In genomic region chr2:93045818-93046508, GRCm38 (mm10) we compare ENCODE assay signal across 8 mouse cellular contexts. TPM values are rescaled to one million over a fixed set of nuclear protein-coding genes. Genes with fewer than 3 reads are reported as not detected.
DNase-seq lines count a peak whose midpoint lies in the region; ATAC-seq and TF ChIP-seq lines count a peak whose summit lies in the region.

Gene Prdm11 (minus strand): TSS chr2:93046167.

- no peak for TF ChIP-seq CTCF in kidney, adult 2 months (conservative IDR thresholded peaks at IDR 0.05; ENCODE audit: insufficient read depth, insufficient read length, low read depth, low read length)

- no peaks in the 10 kb centered on the region for H3K9me3 ChIP-seq in forebrain, embryonic 10.5 days
- no peaks in the 10 kb centered on the region for H3K9me3 ChIP-seq in intestine, embryonic 16.5 days (ENCODE audit: control insufficient read depth, low read length)
- no peaks in the 10 kb centered on the region for H3K9me3 ChIP-seq in liver, embryonic 11.5 days (ENCODE audit: control insufficient read depth, low read length)
- H3K9me3 ChIP-seq in neural tube, embryonic 12.5 days: no peaks in the 10 kb centered on the region

- peak within 1 kb of the TSS; percentile 74 for H3K27ac ChIP-seq in kidney, adult 2 months (ENCODE audit: insufficient read depth, low read depth, low read length)
- H3K27ac ChIP-seq in forebrain, embryonic 10.5 days: peak within 1 kb of the TSS; percentile 98
- peak within 1 kb of the TSS; percentile 93 for H3K27ac ChIP-seq in intestine, embryonic 16.5 days (ENCODE audit: low read length)
- H3K27ac ChIP-seq in liver, embryonic 11.5 days (ENCODE audit: low read depth, low read length): peak within 1 kb of the TSS; percentile 93
- peak within 1 kb of the TSS; percentile 86 for H3K27ac ChIP-seq in neural tube, embryonic 12.5 days

- H3K36me3 ChIP-seq in kidney, adult 2 months (ENCODE audit: control insufficient read depth, insufficient read depth, low read length): no peaks in the 10 kb centered on the region
- no peaks in the 10 kb centered on the region for H3K36me3 ChIP-seq in forebrain, embryonic 10.5 days (replicated peaks)
- H3K36me3 ChIP-seq in intestine, embryonic 16.5 days (ENCODE audit: control insufficient read depth, insufficient read depth, low read length): no peaks in the 10 kb centered on the region
- H3K36me3 ChIP-seq in liver, embryonic 11.5 days (ENCODE audit: control insufficient read depth, insufficient read depth, low read length): no peaks in the 10 kb centered on the region
- no peaks in the 10 kb centered on the region for H3K36me3 ChIP-seq in neural tube, embryonic 12.5 days

- peak within 1 kb of the TSS; percentile 93 for H3K4me2 ChIP-seq in intestine, embryonic 16.5 days (ENCODE audit: low read depth, low read length)
- peak within 1 kb of the TSS; percentile 92 for H3K4me2 ChIP-seq in liver, embryonic 11.5 days
- peak within 1 kb of the TSS; percentile 79 for H3K4me2 ChIP-seq in neural tube, embryonic 12.5 days (replicated peaks)

- ATAC-seq in intestine, embryonic 16.5 days: peak; percentile 36
- peak; percentile 21 for ATAC-seq in liver, embryonic 11.5 days (replicated peaks; ENCODE audit: low FRiP score)
- peak; percentile 43 for ATAC-seq in neural tube, embryonic 12.5 days (ENCODE audit: low FRiP score, low read depth)

- H3K9ac ChIP-seq in intestine, embryonic 16.5 days (ENCODE audit: low read depth, low read length): peak within 1 kb of the TSS; percentile 99
- peak within 1 kb of the TSS; percentile 98 for H3K9ac ChIP-seq in liver, embryonic 11.5 days (ENCODE audit: low read depth, low read length)
- peak within 1 kb of the TSS; percentile 94 for H3K9ac ChIP-seq in neural tube, embryonic 12.5 days

- WGBS in kidney, adult 2 months: 1% methylated on average over 90 of the region's 90 CpGs
- under 1% methylated on average over 90 of the region's 90 CpGs for WGBS in forebrain, embryonic 10.5 days
- under 1% methylated on average over 90 of the region's 90 CpGs for WGBS in intestine, embryonic 16.5 days
- WGBS in liver, embryonic 11.5 days: under 1% methylated on average over 90 of the region's 90 CpGs
- WGBS in neural tube, embryonic 12.5 days: under 1% methylated on average over 82 of the region's 90 CpGs

- H3K4me3 ChIP-seq in kidney, adult 2 months (ENCODE audit: insufficient read depth, low read depth, low read length): peak within 1 kb of the TSS; percentile 86
- H3K4me3 ChIP-seq in forebrain, embryonic 10.5 days: peak within 1 kb of the TSS; percentile 80
- H3K4me3 ChIP-seq in intestine, embryonic 16.5 days (ENCODE audit: low read length): peak within 1 kb of the TSS; percentile 89
- peak within 1 kb of the TSS; percentile 92 for H3K4me3 ChIP-seq in liver, embryonic 11.5 days (ENCODE audit: low read depth, low read length)
- peak within 1 kb of the TSS; percentile 89 for H3K4me3 ChIP-seq in neural tube, embryonic 12.5 days

- TF ChIP-seq POLR2A in kidney, adult 2 months (IDR thresholded peaks at IDR 0.05; ENCODE audit: low read depth, low read length): no peak

- peaks cover 6% of the 10 kb centered on the region; the same call in 1 of the 2 replicates for H3K4me1 ChIP-seq in kidney, adult 2 months (ENCODE audit: control insufficient read depth, insufficient read depth, low read length)
- H3K4me1 ChIP-seq in forebrain, embryonic 10.5 days: peaks cover 48% of the 10 kb centered on the region
- H3K4me1 ChIP-seq in intestine, embryonic 16.5 days (ENCODE audit: control insufficient read depth, insufficient read depth, low read length): peaks cover 38% of the 10 kb centered on the region
- H3K4me1 ChIP-seq in liver, embryonic 11.5 days (replicated peaks; ENCODE audit: control insufficient read depth, insufficient read depth, low read length): peaks cover 33% of the 10 kb centered on the region
- peaks cover 17% of the 10 kb centered on the region for H3K4me1 ChIP-seq in neural tube, embryonic 12.5 days

- no peak for DNase-seq in kidney, adult 2 months
- DNase-seq in kidney, postnatal 36 days: no peak
- peak; percentile 61 for DNase-seq in NIH3T3 (ENCODE audit: low read depth)
- DNase-seq in forebrain, embryonic 10.5 days (ENCODE audit: extremely low spot score, low spot score): peak; percentile 66
- peak; percentile 75 for DNase-seq in liver, embryonic 11.5 days (ENCODE audit: low spot score)
- DNase-seq in frontal cortex, postnatal 25 days (ENCODE audit: low spot score in 2 of 2): no peak

- H3K27me3 ChIP-seq in kidney, adult 2 months (replicated peaks; ENCODE audit: control insufficient read depth, insufficient read depth, low read length): no peaks in the 10 kb centered on the region
- H3K27me3 ChIP-seq in forebrain, embryonic 10.5 days (ENCODE audit: poor library complexity, severe bottlenecking): peaks cover 35% of the 10 kb centered on the region
- no peaks in the 10 kb centered on the region for H3K27me3 ChIP-seq in intestine, embryonic 16.5 days (replicated peaks; ENCODE audit: control insufficient read depth, insufficient read depth, low read length)
- H3K27me3 ChIP-seq in liver, embryonic 11.5 days (replicated peaks; ENCODE audit: control insufficient read depth, insufficient read depth, low read length): no peaks in the 10 kb centered on the region
- peaks cover 6% of the 10 kb centered on the region; the same call in 1 of the 2 replicates for H3K27me3 ChIP-seq in neural tube, embryonic 12.5 days (replicated peaks)

RNA-seq across cellular contexts. Expression of gene Prdm11, which starts in this region (rescaled TPM):
- 3.6 and 4.4 TPM in 2 replicates for polyA plus RNA-seq in kidney, adult 2 months (2012; rRNA removed)
- 1.7 and 2.0 TPM in 2 replicates for polyA plus RNA-seq in forebrain, embryonic 10.5 days (2016; fragmentation: Nextera tagmentation; extraction: Ambion mirVana)
- 7.1 and 7.3 TPM in 2 replicates for polyA plus RNA-seq in intestine, embryonic 16.5 days (2015; fragmentation: Nextera tagmentation; extraction: Ambion mirVana)
- 5.0 and 6.4 TPM in 2 replicates for polyA plus RNA-seq in liver, embryonic 11.5 days (2014; fragmentation: Nextera tagmentation; extraction: Ambion mirVana)
- polyA plus RNA-seq in neural tube, embryonic 12.5 days (2016; fragmentation: Nextera tagmentation; extraction: Ambion mirVana): 2.9 and 5.1 TPM in 2 replicates

Comparison
In these comparisons a context has a peak if more than half of its experiments do, and no peak if none do; other contexts are left out.
1. DNase-seq: peak in NIH3T3 (single experiment), forebrain, embryonic 10.5 days (single experiment) and liver, embryonic 11.5 days (single experiment); none in kidney, adult 2 months (single experiment), kidney, postnatal 36 days (0 of 2) and frontal cortex, postnatal 25 days (0 of 2).
2. Peak in every context shown above with its lines, with median percentiles within 50 percentile points of each other: H3K27ac ChIP-seq, H3K4me3 ChIP-seq, ATAC-seq, H3K4me2 ChIP-seq and H3K9ac ChIP-seq.